Mouse (Mus musculus) thymus, postnatal 36 days (tissue): Measurements from ENCODE around the gene Lgals3bp.

Experiments used
- DNase-seq, 2 experiments: peaks; one replicate each; pipeline ENCODE4 v3.0.0; 2022; ENCODE audit warnings: mixed read lengths in 2 of 2

Gene Lgals3bp

GRCm38 (mm10) chr11:118401760-118402280 lies at the start of gene Lgals3bp:
Lgals3bp (minus strand) TSS chr11:118402092.
- DNase-seq: peak; percentile 67 to 74

GRCm38 (mm10) chr11:118451211-118451610 lies 49.3 kb upstream of the Lgals3bp start:
- no peak for DNase-seq

- no peak for DNase-seq
Observed at GRCm38 (mm10) chr11:118448385-118448784, 46.5 kb upstream of the Lgals3bp start.

- DNase-seq: no peak
Observed at GRCm38 (mm10) chr11:118447346-118447745, 45.5 kb upstream of the Lgals3bp start.

GRCm38 (mm10) chr11:118445843-118446242 lies 44.0 kb upstream of the Lgals3bp start:
- DNase-seq: peak; percentile 63 to 70

GRCm38 (mm10) chr11:118443201-118443970 lies 41.5 kb upstream of the Lgals3bp start:
- DNase-seq: peak; percentile 66 to 71

GRCm38 (mm10) chr11:118442691-118443090 lies 40.8 kb upstream of the Lgals3bp start:
- DNase-seq: no peak

- no peak for DNase-seq
Observed at GRCm38 (mm10) chr11:118438665-118439414, 36.9 kb upstream of the Lgals3bp start.

- DNase-seq: no peak
Observed at GRCm38 (mm10) chr11:118436471-118436935, 34.6 kb upstream of the Lgals3bp start.

- no peak for DNase-seq
Observed at GRCm38 (mm10) chr11:118434093-118434492, 32.2 kb upstream of the Lgals3bp start.

GRCm38 (mm10) chr11:118433398-118433868 lies 31.5 kb upstream of the Lgals3bp start:
- DNase-seq: no peak

- no peak for DNase-seq
Observed at GRCm38 (mm10) chr11:118431100-118431948, 29.4 kb upstream of the Lgals3bp start.

- DNase-seq: no peak
Observed at GRCm38 (mm10) chr11:118430291-118430885, 28.5 kb upstream of the Lgals3bp start.

GRCm38 (mm10) chr11:118428944-118429709 lies 27.2 kb upstream of the Lgals3bp start:
- DNase-seq: no peak

- DNase-seq: peak in 1 of 2 experiments; percentile 19
Observed at GRCm38 (mm10) chr11:118428460-118428868, 26.6 kb upstream of the Lgals3bp start.

- DNase-seq: peak; percentile 23 to 46
Observed at GRCm38 (mm10) chr11:118427986-118428385, 26.1 kb upstream of the Lgals3bp start, which contains the start of gene C1qtnf1. C1qtnf1 (plus strand) TSS chr11:118428203.

GRCm38 (mm10) chr11:118427266-118427779 lies 25.4 kb upstream of the Lgals3bp start:
- DNase-seq: no peak

- DNase-seq: no peak
Observed at GRCm38 (mm10) chr11:118426765-118427164, 24.9 kb upstream of the Lgals3bp start.

- DNase-seq: no peak
Observed at GRCm38 (mm10) chr11:118424621-118425335, 22.9 kb upstream of the Lgals3bp start.
